Mouse (Mus musculus): Measurements from ENCODE around the gene Lrp10.

Lrp10 gene

DNA sequence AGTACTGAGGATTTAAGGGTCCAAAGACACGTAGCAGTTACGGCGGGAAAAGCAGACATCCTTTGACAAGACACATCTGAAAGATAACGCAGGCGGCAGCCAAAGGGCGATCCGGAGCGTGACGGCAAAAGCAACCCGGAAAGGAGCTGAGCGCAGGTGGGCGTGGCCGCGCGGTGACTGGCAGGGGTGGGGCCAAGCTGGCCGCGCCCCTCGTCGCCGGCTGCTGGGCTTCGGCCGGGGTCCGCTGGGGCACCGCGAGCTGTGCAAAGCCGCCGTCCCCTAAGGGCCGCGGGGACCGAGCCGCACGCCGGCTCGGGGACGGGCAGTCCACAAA is at the start of gene Lrp10:
Gene Lrp10 (plus strand): TSS at position 179 of the 334 bp plus-strand sequence.
- ATAC-seq (ENCODE audit: low TSS enrichment): peak; percentile 96

DNA sequence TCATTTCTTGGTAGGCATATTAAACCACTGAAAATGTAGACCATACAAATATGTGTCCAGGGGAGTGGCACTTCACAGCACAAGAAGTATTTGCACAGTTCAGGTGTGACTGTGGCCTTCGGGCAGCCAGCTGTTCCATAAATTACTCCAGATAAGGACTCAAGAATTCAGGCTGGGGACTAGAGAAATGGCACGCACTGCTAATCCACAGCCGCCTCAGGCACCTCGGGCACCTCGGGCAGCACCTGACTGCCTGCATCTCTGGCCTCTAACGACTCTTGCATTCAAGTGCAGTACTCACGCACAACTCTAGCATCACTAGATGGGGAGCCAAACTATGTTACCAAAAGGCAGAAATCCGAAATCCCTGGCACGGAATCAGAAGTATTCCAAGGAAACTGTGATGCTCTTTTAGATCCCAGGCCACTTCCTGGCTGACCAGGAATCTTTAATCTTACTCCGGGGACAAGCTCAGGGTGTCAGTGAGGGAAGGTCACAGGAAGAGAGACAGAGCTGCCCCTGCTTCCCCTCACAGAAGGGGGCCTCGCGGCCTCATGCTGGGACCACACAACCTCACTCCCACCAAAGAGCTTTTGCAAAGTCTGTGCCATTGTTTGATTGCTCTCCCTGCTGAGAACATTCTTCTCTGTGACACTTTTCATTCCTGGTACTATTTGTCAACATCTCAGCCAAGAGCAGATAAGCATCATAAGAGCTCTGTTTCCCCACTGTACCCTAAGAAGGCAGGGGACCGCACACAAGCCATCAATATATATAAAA is 48.5 kb upstream of the Lrp10 start:
- no peak for ATAC-seq (ENCODE audit: low TSS enrichment)

DNA sequence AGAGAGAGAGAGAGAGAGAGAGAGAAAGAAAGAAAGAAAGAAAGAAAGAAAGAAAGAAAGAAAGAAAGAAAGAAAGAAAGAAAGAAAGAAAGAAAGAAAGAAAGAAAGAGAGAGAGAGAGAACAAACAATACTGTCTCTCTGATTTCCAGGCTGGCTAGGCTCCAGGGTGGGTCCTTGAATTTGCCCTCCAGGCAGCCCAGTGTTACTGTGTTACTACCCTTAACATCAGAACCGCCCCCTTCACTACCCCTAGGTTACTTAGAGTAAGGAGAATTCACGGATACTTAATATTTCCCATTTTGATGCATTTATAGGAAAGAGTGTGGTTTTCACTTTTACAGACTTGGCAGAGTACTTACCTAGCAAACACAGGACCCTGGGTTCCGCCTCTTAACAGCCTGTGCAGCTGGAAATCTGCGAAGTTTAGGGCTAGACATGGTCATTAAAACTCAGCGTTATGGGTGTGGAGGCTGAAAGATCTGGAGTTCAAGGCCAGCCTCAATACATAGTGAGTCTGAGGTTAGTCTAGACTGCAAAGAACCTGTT is 47.6 kb upstream of the Lrp10 start:
- ATAC-seq (ENCODE audit: low TSS enrichment): no peak

DNA sequence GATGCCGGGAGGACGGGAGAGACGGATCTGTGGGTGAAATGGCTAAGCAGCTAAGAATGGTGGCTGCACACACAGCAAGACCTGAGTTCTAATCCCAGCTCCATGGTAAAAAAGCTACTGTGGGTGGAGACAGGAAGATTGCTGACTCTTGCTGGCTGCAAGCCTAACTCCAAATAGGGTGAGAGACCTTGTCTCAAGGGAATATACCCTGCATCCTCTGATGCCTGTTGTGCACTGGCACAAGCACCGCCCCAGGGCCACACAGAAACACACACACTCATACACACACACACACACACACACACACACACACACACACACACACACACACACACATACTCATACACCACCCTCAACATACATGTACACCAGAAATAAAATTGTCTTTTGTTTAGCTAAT is 47.1 kb upstream of the Lrp10 start:
- no peak for ATAC-seq (ENCODE audit: low TSS enrichment)

DNA sequence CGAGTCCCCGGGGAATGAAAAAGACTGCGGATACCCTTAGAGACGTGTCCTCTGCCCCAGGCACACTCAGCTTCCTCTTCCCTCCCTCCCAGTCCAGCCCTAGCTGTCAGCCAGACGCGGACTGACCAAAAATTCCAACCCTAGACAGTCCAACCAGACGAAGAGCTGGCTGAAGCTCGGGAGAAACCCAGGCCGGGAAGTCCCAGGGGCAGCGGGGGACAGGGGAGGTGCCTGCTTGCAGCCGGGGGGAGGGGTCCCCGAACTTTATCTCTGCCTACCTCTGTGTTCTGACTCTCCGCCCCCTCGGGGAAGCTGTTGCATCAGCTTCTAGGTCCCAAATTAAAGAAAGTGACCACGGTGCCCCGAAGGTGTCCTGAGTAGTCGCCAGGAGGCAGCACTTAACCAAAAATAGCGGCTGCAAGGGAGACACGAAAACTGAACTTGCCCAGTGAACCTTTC is 46.3 kb upstream of the Lrp10 start, which contains the start of gene Slc7a7:
Gene Slc7a7 (minus strand): TSS at position 158 of the 459 bp plus-strand sequence.
- no peak for ATAC-seq (ENCODE audit: low TSS enrichment)

DNA sequence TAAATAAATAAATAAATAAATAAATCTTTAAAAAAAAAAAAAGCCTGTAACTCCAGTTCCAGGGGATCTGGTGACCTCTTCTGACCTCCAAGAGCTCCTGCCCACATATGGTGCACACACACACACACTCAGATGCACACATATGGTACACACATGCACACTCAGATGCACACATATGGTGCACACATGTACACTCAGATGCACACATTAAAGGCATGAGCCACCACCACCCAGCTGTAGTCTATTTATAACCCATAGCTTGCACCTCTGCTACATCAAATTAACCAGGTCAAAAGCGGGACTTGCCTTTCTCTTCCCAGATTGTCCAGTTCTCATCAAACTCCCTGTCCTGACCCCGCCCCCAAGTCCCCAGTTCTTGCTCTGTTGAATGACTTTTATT is 42.9 kb upstream of the Lrp10 start:
- no peak for ATAC-seq (ENCODE audit: low TSS enrichment)

DNA sequence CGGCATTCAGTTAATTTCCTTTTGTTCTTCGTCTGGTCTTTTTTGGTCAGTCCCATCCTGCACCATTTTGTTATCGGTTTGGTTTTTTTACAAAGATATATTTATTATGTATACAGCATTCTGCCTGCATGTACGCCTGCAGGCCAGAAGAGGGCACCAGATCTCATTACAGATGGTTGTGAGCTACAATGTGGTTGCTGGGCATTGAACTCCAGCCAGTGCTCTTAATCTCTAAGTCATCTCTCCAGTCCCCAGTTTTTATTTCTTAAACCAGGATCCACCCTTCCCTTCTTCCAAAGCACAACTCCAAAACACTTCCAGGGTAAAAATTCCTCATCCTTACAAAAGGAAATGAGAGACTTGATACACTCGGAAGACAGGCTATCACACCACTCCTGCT is 40.5 kb upstream of the Lrp10 start:
- no peak for ATAC-seq (ENCODE audit: low TSS enrichment)

DNA sequence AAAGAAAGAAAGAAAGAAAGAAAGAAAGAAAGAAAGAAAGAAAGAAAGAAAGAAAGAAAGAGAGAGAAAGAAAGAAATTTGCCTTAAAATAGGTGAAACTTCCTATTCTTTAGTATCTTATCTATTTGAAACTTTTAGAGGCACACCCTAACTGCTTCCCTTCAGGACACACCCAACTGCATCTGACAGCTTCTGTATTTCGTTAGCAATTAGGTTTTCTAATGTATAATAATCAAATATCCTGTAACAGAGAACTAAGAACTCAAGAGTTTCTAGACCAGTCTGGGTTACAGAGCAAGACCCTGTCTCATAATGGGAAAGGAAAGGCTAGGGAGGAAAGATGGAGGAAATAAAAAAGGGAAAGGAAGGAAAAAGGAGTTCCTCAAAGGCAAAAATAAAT is 39.3 kb upstream of the Lrp10 start:
- ATAC-seq (ENCODE audit: low TSS enrichment): no peak

DNA sequence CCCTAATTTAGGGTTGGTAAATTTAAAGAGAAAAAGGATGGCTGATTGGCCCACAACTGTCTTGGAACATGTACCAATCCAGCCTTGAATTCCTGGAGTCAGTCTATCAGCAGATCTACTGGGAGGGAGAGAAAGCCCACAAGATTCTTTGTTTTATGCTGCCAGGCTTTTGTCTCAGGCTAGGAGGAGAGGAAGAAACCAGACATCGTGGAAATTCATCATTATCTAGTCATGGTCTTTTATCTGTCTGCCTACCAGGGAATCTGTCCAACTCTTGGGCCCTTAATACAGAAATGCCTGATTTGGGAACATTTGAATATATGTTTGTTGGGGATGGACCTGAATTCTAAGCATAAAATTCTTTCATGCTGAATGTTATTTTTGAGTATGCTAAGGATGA is 38.4 kb upstream of the Lrp10 start:
- ATAC-seq (ENCODE audit: low TSS enrichment): no peak

DNA sequence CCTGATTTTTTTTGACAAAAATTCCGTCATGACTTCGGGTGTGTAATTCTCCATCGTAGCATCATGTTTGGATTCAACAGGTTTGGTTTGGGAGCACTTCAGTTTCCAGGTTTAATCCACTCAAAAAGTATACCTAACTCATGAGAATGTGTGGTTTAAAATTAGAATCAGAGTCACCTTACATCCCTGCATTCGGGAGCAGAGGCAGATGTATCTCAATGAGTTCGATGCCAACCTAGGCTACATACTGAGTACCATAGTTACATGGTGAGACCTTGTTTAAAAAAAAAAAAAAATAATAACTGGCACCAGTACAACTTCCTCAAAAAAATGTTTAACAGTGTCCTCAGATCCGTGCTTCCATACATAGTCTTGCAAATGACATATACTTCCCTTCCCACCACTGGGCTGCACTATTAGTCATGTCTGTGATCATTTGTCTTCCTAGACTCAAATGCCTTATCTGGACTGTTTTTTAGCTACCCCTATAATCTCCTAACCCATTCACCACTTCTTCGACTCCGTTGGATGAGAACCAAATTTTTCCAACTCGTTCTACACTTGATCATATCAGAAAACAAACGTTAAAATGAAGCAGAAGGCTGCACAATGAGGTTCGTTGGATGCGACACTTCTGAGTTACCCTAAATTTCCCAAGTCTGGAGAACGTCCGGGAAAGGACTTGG is 37.8 kb upstream of the Lrp10 start:
- ATAC-seq (ENCODE audit: low TSS enrichment): peak; percentile 43; the same call in 1 of the 2 replicates

DNA sequence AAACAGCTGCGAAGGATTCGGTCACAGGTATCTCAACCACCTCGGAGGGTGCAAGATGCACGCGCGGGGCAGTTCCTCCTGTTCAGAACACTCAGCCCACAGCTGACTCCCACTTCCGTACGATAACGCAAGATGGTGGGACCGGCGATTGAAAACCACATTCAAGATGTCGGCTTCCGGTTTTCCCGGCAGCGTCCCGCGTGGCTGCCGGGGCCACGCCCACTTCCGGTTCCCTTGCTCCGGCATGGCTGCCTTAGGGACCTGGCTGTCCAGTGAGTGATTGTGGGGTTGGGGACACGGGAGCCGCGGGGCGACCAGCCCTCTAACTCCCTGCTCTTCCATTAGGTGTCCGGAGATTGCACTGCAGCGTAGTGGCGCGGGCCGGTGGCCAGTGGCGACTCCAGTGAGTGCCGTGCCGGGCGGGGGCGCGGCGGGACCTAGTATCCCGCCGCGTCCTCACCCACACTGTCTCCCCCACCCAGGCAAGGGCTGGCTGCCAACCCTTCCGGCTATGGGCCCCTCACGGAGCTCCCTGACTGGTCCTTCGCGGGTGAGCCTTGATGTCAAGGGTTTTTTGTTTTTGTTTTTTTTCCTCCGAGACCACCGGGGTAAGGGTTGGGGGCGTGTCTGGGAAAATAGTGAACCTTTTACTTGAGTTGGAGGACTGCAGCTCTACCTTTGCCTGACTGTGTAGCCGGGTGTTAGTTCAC is 37.1 kb upstream of the Lrp10 start, which contains the start of gene Mrpl52:
Gene Mrpl52 (plus strand): TSS at position 221 of the 710 bp plus-strand sequence.
- peak; percentile 92 for ATAC-seq (ENCODE audit: low TSS enrichment)

DNA sequence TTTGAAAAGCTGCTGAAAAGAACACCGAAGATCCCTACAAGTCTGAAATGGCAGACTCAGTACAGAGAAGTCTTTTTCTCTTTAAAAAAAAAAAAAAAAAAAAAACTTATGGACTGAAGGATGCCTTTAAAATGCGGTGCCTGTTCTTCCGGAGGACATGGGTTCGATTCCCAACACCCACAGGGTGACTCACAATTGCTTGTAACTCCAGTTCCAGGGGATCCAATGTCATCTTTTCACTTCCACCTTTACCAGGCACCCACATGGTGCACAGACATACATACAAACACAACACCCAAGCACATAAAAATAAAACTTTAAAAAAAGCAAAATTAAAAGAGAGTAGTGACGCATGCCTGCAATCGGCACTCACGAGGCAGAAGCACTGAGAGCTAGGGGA is 36.2 kb upstream of the Lrp10 start:
- ATAC-seq (ENCODE audit: low TSS enrichment): no peak

DNA sequence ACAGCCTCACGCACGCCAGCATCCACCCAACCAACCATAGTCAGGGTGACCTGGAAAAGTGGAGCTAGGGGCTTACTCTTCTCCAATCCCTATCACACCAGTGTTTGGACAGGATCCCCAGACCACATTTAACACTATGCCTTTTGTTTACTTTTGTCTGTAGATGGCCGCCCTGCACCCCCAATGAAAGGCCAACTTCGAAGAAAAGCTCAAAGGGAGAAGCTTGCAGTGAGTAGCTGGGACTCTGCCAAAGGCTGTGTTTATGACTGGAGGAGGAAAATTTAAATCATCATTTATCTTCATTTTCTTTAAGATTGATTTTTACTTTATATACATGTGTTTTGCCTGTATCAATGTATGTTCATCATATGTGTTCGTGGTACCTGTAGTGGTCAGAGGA is 35.5 kb upstream of the Lrp10 start:
- ATAC-seq (ENCODE audit: low TSS enrichment): no peak

DNA sequence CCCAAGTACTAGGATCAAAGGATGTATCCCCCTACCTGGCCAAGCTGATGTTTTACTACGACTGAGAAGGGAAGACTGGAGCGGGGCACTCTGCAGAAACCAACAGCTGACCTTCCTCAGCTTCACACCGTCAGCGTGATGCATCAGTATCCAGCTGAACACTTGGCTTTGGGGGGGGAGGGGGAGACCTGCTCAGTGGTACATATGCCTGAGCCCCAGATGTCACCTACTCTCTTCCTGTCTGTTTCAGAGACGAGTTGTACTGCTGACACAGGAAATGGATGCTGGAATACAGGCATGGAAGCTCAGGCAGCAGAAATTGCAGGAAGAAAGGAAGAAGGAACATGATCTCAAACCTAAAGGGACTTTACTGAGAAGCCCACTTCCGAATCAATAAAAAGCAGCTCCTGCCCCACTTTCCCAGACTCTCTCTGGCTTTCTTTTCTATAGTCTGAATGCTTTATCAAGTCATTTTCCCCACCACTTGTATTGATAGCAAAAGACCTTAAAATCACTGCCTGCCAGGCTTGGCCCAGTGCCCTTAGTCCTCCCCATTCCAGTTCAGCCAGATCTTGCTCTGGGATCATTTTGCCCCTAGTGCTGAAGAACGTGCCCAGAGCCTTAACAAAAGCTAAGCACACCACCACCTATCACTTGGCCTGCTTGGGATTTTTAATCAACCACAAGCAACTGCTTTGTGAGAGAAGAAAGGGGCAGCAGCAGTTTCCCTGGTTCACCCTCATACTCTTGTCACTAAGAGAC is 34.4 kb upstream of the Lrp10 start:
- ATAC-seq (ENCODE audit: low TSS enrichment): no peak

DNA sequence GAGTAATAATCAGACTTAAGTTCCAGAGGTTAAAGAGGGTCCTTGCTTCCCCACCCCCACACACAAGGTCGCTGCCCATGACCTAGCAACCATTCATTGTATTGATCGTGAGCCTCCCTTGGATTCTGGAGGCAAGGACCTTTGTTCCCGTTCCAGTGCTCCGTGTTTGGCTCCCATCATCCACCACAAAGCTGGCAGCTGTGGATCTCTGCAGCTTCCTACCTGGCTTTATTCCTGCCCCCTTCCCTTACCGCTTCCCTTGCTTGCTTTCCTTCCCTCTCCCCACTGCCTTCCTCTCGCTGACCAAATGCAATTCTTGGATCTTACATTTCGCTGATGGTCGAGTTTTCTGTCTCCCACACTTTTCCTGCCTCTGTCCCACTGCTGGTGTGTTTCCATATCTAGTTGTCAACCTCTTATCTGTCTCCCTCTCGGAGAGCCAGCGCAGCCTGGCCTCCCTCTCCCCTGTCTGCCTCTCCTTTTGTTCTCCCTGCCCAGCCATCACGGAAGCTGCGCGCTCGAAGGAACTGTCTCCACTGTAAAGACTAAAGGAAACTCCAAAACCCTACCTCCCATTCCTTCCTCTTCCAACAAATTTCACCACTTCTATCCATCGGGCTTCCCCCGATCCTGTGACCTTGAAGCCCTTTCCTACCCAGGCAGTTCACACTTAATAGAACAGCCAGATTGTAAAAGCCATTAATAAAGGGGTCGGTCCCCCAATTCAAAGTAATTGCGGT is 33.4 kb upstream of the Lrp10 start:
- no peak for ATAC-seq (ENCODE audit: low TSS enrichment)

DNA sequence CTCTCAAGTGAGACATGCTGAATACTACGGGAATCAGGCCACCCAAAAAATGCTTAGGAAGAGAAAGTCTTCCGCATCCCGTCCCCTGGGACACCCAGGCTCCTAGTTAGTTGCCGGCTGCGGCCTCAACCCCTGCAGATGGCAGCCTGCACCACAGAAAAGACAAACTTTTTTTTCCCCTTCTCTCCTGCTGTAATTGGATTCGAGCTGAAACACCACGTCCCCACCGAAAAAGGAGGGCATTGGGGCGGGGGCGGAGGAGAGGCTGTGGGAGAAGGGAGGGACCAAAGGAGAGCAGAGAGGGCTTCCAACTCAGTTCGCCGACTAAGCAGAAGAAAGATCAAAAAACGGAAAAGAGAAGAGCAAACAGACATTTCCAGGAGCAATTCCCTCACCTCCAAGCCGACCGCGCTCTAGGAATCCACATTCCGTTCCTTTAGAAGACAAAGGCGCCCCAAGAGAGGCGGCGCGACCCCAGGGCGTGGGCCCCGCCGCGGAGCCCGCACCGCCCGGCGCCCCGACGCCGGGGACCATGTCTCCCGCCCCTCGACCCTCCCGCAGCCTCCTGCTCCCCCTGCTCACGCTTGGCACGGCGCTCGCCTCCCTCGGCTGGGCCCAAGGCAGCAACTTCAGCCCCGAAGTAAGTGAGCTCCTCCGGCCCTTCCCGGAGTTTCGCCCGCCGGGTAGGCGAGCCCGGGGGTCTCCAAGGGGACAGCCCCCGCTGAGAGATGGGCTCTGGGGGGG is 32.4 kb upstream of the Lrp10 start, which contains the start of gene Mmp14:
Gene Mmp14 (plus strand): TSS at position 279 of the 744 bp plus-strand sequence.
- ATAC-seq (ENCODE audit: low TSS enrichment): peak; percentile 29

DNA sequence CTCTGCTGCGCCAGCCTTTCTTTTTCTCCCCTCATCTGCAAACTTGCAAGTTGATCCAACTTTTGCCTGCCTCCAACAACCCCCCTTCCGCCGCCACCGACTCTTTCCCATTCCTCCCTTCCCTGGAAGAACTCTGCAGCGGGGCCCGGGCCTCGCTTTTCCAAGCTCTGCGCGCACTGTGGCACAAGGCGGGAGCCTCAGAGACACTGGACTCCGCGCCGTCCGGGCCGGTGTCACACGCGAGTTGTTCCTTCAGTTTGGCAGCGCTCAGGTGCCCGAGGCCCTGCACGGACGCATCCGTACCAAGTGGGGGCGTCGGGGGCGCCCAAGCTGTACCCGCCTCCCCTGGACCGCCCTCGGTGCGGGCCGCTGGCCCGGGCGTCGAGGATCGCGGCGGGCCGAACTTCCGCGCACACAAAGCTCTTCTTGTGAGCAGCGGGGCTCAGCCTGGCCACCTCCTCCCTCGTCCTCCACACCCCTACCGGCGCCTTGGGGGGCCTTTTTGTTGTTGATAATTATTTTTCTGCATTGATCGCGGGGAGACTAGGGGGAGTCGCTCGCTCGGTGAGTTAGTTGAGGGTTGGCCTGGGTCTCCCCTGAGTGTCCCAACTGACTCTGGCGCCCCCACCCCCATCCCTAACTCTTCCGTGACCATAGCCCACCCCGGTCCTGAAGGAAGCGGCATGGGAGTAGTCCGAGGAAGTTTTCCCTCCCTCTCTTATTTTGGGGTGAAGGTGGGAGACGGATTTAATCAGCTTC is 31.7 kb upstream of the Lrp10 start:
- no peak for ATAC-seq (ENCODE audit: low TSS enrichment)

DNA sequence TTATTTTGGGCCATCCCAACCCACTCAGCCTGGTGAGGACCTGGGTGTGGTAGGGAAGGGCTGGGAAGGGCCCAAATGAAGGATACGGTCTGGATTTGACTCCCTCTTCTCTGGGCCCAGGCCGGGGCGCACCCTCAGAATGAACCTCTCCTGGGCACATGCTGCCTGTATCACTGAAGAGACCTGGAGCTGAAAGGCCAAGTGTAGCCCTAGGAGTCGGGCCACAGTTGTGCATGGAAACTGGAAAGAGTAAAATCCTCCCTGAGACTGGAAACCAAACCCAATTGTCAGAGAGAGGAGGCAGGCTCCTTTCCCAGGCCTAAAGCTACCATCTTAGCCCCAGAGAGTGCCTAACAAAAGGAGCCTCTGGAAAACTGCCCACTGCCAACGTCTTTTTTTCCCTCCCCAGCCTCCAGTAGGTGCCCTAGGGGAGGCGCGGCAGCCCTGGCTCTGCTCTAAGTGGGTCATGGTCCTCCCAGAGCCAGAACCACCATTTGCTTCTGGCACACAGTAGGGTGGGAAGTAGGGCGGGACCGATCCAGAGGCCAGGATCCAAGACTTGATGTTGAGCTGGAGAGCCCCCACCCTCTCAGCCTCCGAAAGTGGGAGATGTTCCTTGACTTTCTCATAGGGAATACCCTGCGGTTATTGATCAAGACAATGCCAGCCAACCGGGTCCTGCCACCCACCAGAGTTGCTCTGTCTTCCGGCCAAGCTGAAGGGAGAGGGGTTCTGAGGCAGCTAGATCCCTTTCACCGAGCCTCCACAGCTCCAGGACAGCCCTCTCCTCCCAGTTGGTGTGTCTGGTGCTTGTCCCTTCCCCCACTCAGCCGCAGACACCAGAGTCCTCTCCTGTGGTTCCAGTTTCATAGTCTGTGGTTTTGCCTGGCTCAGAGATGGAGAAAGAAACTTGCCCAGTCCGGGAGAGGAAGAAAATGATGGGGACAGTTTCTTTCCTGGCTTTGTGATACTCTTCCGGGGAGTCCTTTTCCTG is 30.8 kb upstream of the Lrp10 start:
- ATAC-seq (ENCODE audit: low TSS enrichment): no peak
